Mouse (Mus musculus): Measurements from ENCODE around the gene Efnb1.
"Not testable (repeated sequence)": the region's sequence is repeated elsewhere in the genome, so short reads cannot be mapped to it uniquely, and the experiment has no call there.

The Efnb1 gene

GRCm38 (mm10) chrX:99135523-99136258, at the start of gene Efnb1:
TSS of gene Efnb1 (plus strand) at chrX:99136130.
- DNase-seq (ENCODE audit: low spot score) = peak; percentile 46

- DNase-seq (ENCODE audit: low spot score) = no peak
These were observed 43.2 kb upstream of the Efnb1 start for GRCm38 (mm10) chrX:99092704-99093103.

GRCm38 (mm10) chrX:99111088-99111724, 24.7 kb upstream of the Efnb1 start:
- not testable (repeated sequence) for DNase-seq (ENCODE audit: low spot score)

GRCm38 (mm10) chrX:99119510-99119909, 16.4 kb upstream of the Efnb1 start:
- no peak for DNase-seq (ENCODE audit: low spot score)

GRCm38 (mm10) chrX:99130059-99130458, 5.9 kb upstream of the Efnb1 start:
- DNase-seq (ENCODE audit: low spot score) = no peak

- DNase-seq (ENCODE audit: low spot score) = no peak
These were observed 3.4 kb upstream of the Efnb1 start for GRCm38 (mm10) chrX:99132573-99132972.

GRCm38 (mm10) chrX:99134891-99135290, 1.0 kb upstream of the Efnb1 start:
- peak; percentile 31 for DNase-seq (ENCODE audit: low spot score)

- DNase-seq (ENCODE audit: low spot score) = no peak
These were observed 569 bp downstream of the Efnb1 start for GRCm38 (mm10) chrX:99136431-99136966.

- DNase-seq (ENCODE audit: low spot score) = no peak
These were observed 1.4 kb downstream of the Efnb1 start for GRCm38 (mm10) chrX:99137143-99137870.

- DNase-seq (ENCODE audit: low spot score) = no peak
These were observed 2.2 kb downstream of the Efnb1 start for GRCm38 (mm10) chrX:99137928-99138740.

- DNase-seq (ENCODE audit: low spot score) = no peak
These were observed 5.1 kb downstream of the Efnb1 start for GRCm38 (mm10) chrX:99141079-99141478.

GRCm38 (mm10) chrX:99141900-99142299, 6.0 kb downstream of the Efnb1 start:
- DNase-seq (ENCODE audit: low spot score) = no peak

- DNase-seq (ENCODE audit: low spot score) = no peak
These were observed 9.6 kb downstream of the Efnb1 start for GRCm38 (mm10) chrX:99145561-99145960.

GRCm38 (mm10) chrX:99148061-99148905, 12.4 kb downstream of the Efnb1 start:
- no peak for DNase-seq (ENCODE audit: low spot score)

- DNase-seq (ENCODE audit: low spot score) = no peak
These were observed 13.1 kb downstream of the Efnb1 start for GRCm38 (mm10) chrX:99149047-99149446.

GRCm38 (mm10) chrX:99149900-99150299, 14.0 kb downstream of the Efnb1 start:
- DNase-seq (ENCODE audit: low spot score) = no peak

- no peak for DNase-seq (ENCODE audit: low spot score)
These were observed 14.8 kb downstream of the Efnb1 start for GRCm38 (mm10) chrX:99150712-99151111.

- no peak for DNase-seq (ENCODE audit: low spot score)
These were observed 15.5 kb downstream of the Efnb1 start for GRCm38 (mm10) chrX:99151434-99151833.

GRCm38 (mm10) chrX:99152141-99152540, 16.2 kb downstream of the Efnb1 start:
- no peak for DNase-seq (ENCODE audit: low spot score)

- DNase-seq (ENCODE audit: low spot score) = no peak
These were observed 16.8 kb downstream of the Efnb1 start for GRCm38 (mm10) chrX:99152566-99153265.
